Mouse (Mus musculus) hindbrain, embryonic 11.5 days (tissue): ENCODE data around the gene Cryba4. TPM values are rescaled to one million over a fixed set of nuclear protein-coding genes. Genes with fewer than 3 reads are reported as not detected.

Experiments
- ATAC-seq: fragments of 200-750 bp; cut with Nextera tagmentation; 2 replicates; pipeline ENCODE4 v1.8.0; 2017; ENCODE audit warnings: mild to moderate bottlenecking, moderate TSS enrichment, moderate library complexity; ENCODE audit not compliant: low FRiP score
- DNase-seq: peaks from one replicate; pipeline ENCODE4 v3.0.0-alpha.2; 2015; ENCODE audit warnings: low spot score
- H3K27ac ChIP-seq: fragments of 300-500 bp; sonication (generic); 2 replicates; pipeline ENCODE4 v1.5.1; 2014; ENCODE audit warnings: mild to moderate bottlenecking, low read depth, low read length
- H3K27me3 ChIP-seq: fragments of 300-500 bp; sonication (generic); 2 replicates; pipeline ENCODE4 v1.6.1; 2014; ENCODE audit warnings: mild to moderate bottlenecking, low read length, moderate library complexity, mixed read lengths; ENCODE audit not compliant: control insufficient read depth, insufficient read depth
- H3K36me3 ChIP-seq: fragments of 300-500 bp; sonication (generic); 2 replicates; pipeline ENCODE4 v1.6.1; 2014; ENCODE audit warnings: mild to moderate bottlenecking, low read length, moderate library complexity, mixed read lengths; ENCODE audit not compliant: control insufficient read depth, insufficient read depth
- H3K4me1 ChIP-seq: fragments of 300-500 bp; sonication (generic); replicated peaks from 2 replicates; pipeline ENCODE4 v1.6.1; 2014; ENCODE audit warnings: low read length, mixed read lengths; ENCODE audit not compliant: control insufficient read depth, insufficient read depth
- H3K4me2 ChIP-seq: fragments of 300-500 bp; sonication (generic); replicated peaks from 2 replicates; pipeline ENCODE4 v1.6.1; 2014; ENCODE audit warnings: mild to moderate bottlenecking, low read depth, low read length
- H3K4me3 ChIP-seq: fragments of 300-500 bp; sonication (generic); 2 replicates; pipeline ENCODE4 v1.5.1; 2014; ENCODE audit warnings: low read depth, low read length
- H3K9ac ChIP-seq: fragments of 300-500 bp; sonication (generic); 2 replicates; pipeline ENCODE4 v1.6.1; 2014; ENCODE audit warnings: low read depth, low read length
- H3K9me3 ChIP-seq: fragments of 300-500 bp; sonication (generic); 2 replicates; pipeline ENCODE4 v1.6.1; 2016; ENCODE audit warnings: low read length; ENCODE audit not compliant: control insufficient read depth
- WGBS: fragments of 180-500 bp; shearing (Covaris S2); extraction: QIAGEN DNeasy Blood & Tissue Kit; methylation state at CpG from one replicate; pipeline ENCODE4 v1.1.7; 2014; 5-methylcytosine and 5-hydroxymethylcytosine counted together
- polyA plus RNA-seq: library from polyadenylated mRNA; unstranded; fragments of >200 nt; fragmentation: Nextera tagmentation; extraction: Ambion mirVana; gene quantifications from 2 replicates; pipeline ENCODE4 v1.2.1, GENCODE M21; 2014

Cryba4 gene
- polyA plus RNA-seq, 1 experiment from 2014 or later: 1.9 TPM

- no peaks in the 10 kb centered on the region for H3K9me3 ChIP-seq
- no peak for ATAC-seq
- no peak overlapping the region; the same call in 1 of the 2 replicates for H3K9ac ChIP-seq
- H3K4me3 ChIP-seq: no peak overlapping the region
- no peaks in the 10 kb centered on the region for H3K36me3 ChIP-seq
- no peak overlapping the region for H3K4me2 ChIP-seq
- no peaks in the 10 kb centered on the region; the same call in 1 of the 2 replicates for H3K4me1 ChIP-seq
- DNase-seq: no peak
- H3K27ac ChIP-seq: no peak overlapping the region
- 44% methylated on average over 8 of the region's 8 CpGs for WGBS
- H3K27me3 ChIP-seq: no peaks in the 10 kb centered on the region
Observed at GRCm38 (mm10) chr5:112295564-112295963, 43.2 kb upstream of the Cryba4 start.

- Histone ChIP-seq H3K9ac (peak overlapping the region; percentile 15; the same call in 1 of the 2 replicates), H3K36me3 (no peaks in the 10 kb centered on the region), H3K4me2 (no peak overlapping the region), H3K27me3 (no peaks in the 10 kb centered on the region), H3K9me3 (no peaks in the 10 kb centered on the region), H3K4me1 (no peaks in the 10 kb centered on the region; the same call in 1 of the 2 replicates), H3K4me3 (no peak overlapping the region), H3K27ac (no peak overlapping the region; the same call in 1 of the 2 replicates)
- WGBS: 23% methylated on average over 8 of the region's 8 CpGs
- no peak for ATAC-seq
- DNase-seq: no peak
Observed at GRCm38 (mm10) chr5:112295162-112295561, 42.8 kb upstream of the Cryba4 start.

GRCm38 (mm10) chr5:112294696-112295095, 42.4 kb upstream of the Cryba4 start:
- Histone ChIP-seq H3K4me1 (no peaks in the 10 kb centered on the region; the same call in 1 of the 2 replicates), H3K4me2 (no peak overlapping the region), H3K27ac (no peak overlapping the region), H3K4me3 (no peak overlapping the region), H3K9ac (no peak overlapping the region), H3K9me3 (no peaks in the 10 kb centered on the region), H3K27me3 (no peaks in the 10 kb centered on the region), H3K36me3 (no peaks in the 10 kb centered on the region)
- ATAC-seq (no peak), DNase-seq (no peak)
- WGBS: 57% methylated on average over 4 of the region's 4 CpGs

GRCm38 (mm10) chr5:112293800-112294199, 41.5 kb upstream of the Cryba4 start:
- ATAC-seq (no peak), DNase-seq (no peak)
- Histone ChIP-seq H3K9ac (no peak overlapping the region), H3K4me2 (no peak overlapping the region), H3K4me3 (no peak overlapping the region), H3K27ac (no peak overlapping the region), H3K9me3 (no peaks in the 10 kb centered on the region), H3K4me1 (no peaks in the 10 kb centered on the region; the same call in 1 of the 2 replicates), H3K36me3 (no peaks in the 10 kb centered on the region), H3K27me3 (no peaks in the 10 kb centered on the region)
- 82% methylated on average over 2 of the region's 2 CpGs for WGBS

GRCm38 (mm10) chr5:112292343-112292980, 40.1 kb upstream of the Cryba4 start:
- Histone ChIP-seq H3K9me3 (no peaks in the 10 kb centered on the region), H3K27me3 (no peaks in the 10 kb centered on the region), H3K4me3 (no peak overlapping the region), H3K4me2 (no peak overlapping the region), H3K4me1 (no peaks in the 10 kb centered on the region; the same call in 1 of the 2 replicates), H3K27ac (no peak overlapping the region), H3K9ac (no peak overlapping the region), H3K36me3 (no peaks in the 10 kb centered on the region)
- whole genome bisulfite sequencing: 83% methylated on average over 17 of the region's 17 CpGs
- DNase-seq (no peak), ATAC-seq (no peak)

GRCm38 (mm10) chr5:112291866-112292265, 39.5 kb upstream of the Cryba4 start:
- WGBS: 86% methylated on average over 5 of the region's 5 CpGs
- Histone ChIP-seq H3K36me3 (no peaks in the 10 kb centered on the region), H3K4me1 (no peaks in the 10 kb centered on the region; the same call in 1 of the 2 replicates), H3K27ac (no peak overlapping the region), H3K27me3 (no peaks in the 10 kb centered on the region), H3K4me2 (no peak overlapping the region), H3K4me3 (no peak overlapping the region), H3K9me3 (no peaks in the 10 kb centered on the region), H3K9ac (no peak overlapping the region)
- ATAC-seq (no peak), DNase-seq (no peak)

GRCm38 (mm10) chr5:112290536-112290880, 38.2 kb upstream of the Cryba4 start:
- no peaks in the 10 kb centered on the region for H3K36me3 ChIP-seq
- H3K4me1 ChIP-seq: no peaks in the 10 kb centered on the region; the same call in 1 of the 2 replicates
- H3K9ac ChIP-seq: no peak overlapping the region
- H3K4me2 ChIP-seq: no peak overlapping the region
- no peak for ATAC-seq
- 94% methylated on average over 8 of the region's 8 CpGs for WGBS
- H3K27me3 ChIP-seq: no peaks in the 10 kb centered on the region
- no peak overlapping the region for H3K27ac ChIP-seq
- no peaks in the 10 kb centered on the region for H3K9me3 ChIP-seq
- no peak overlapping the region for H3K4me3 ChIP-seq
- no peak for DNase-seq

GRCm38 (mm10) chr5:112289819-112290535, 37.7 kb upstream of the Cryba4 start:
- 88% methylated on average over 16 of the region's 16 CpGs for WGBS
- Histone ChIP-seq H3K4me3 (no peak overlapping the region), H3K4me1 (no peaks in the 10 kb centered on the region; the same call in 1 of the 2 replicates), H3K4me2 (no peak overlapping the region), H3K27ac (no peak overlapping the region), H3K27me3 (no peaks in the 10 kb centered on the region), H3K9me3 (no peaks in the 10 kb centered on the region), H3K36me3 (no peaks in the 10 kb centered on the region), H3K9ac (no peak overlapping the region)
- DNase-seq: no peak
- ATAC-seq: no peak

GRCm38 (mm10) chr5:112289236-112289635, 36.9 kb upstream of the Cryba4 start:
- WGBS: 79% methylated on average over 8 of the region's 8 CpGs
- DNase-seq: no peak

More at GRCm38 (mm10) chr5:112289236-112289635, 36.9 kb upstream of the Cryba4 start:
- Histone ChIP-seq H3K4me1 (no peaks in the 10 kb centered on the region), H3K4me2 (no peak overlapping the region), H3K4me3 (no peak overlapping the region), H3K27ac (no peak overlapping the region), H3K9ac (no peak overlapping the region), H3K27me3 (no peaks in the 10 kb centered on the region), H3K36me3 (no peaks in the 10 kb centered on the region), H3K9me3 (no peaks in the 10 kb centered on the region)
- no peak for ATAC-seq
